Mouse (Mus musculus) kidney, embryonic 15.5 days (tissue): ENCODE results near the gene Hist2h3b. TPM values are rescaled to one million over a fixed set of nuclear protein-coding genes. Genes with fewer than 3 reads are reported as not detected.

Source experiments
- ATAC-seq: fragments of 200-750 bp; cut with Nextera tagmentation; replicated peaks from 2 replicates; pipeline ENCODE4 v1.8.0; 2017; ENCODE audit warnings: moderate TSS enrichment; ENCODE audit not compliant: low FRiP score
- H3K27ac ChIP-seq: fragments of 300-500 bp; sonication (generic); 2 replicates; pipeline ENCODE4 v1.5.1; 2015; ENCODE audit warnings: mild to moderate bottlenecking, inconsistent platforms
- H3K27me3 ChIP-seq: fragments of 300-500 bp; sonication (generic); 2 replicates; pipeline ENCODE4 v1.6.1; 2015; ENCODE audit warnings: inconsistent platforms
- H3K36me3 ChIP-seq: fragments of 300-500 bp; sonication (generic); 2 replicates; pipeline ENCODE4 v1.6.1; 2015; ENCODE audit warnings: inconsistent platforms
- H3K4me1 ChIP-seq: fragments of 300-500 bp; sonication (generic); 2 replicates; pipeline ENCODE4 v1.6.1; 2015; ENCODE audit warnings: inconsistent platforms
- H3K4me2 ChIP-seq: fragments of 300-500 bp; sonication (generic); 2 replicates; pipeline ENCODE4 v1.6.1; 2015; ENCODE audit warnings: moderate library complexity, mild to moderate bottlenecking, inconsistent platforms
- H3K4me3 ChIP-seq: fragments of 300-500 bp; sonication (generic); replicated peaks from 2 replicates; pipeline ENCODE4 v1.5.1; 2015; ENCODE audit warnings: mild to moderate bottlenecking, inconsistent platforms
- H3K9ac ChIP-seq: fragments of 300-500 bp; sonication (generic); 2 replicates; pipeline ENCODE4 v1.6.1; 2015; ENCODE audit warnings: mild to moderate bottlenecking, inconsistent platforms
- H3K9me3 ChIP-seq: fragments of 300-500 bp; sonication (generic); replicated peaks from 2 replicates; pipeline ENCODE4 v1.6.1; 2016; ENCODE audit warnings: inconsistent platforms
- WGBS: fragments of 180-500 bp; shearing (Covaris S2); methylation state at CpG from one replicate; pipeline ENCODE4 v1.1.7; 2015; ENCODE audit warnings: mixed read lengths; 5-methylcytosine and 5-hydroxymethylcytosine counted together
- polyA plus RNA-seq: library from polyadenylated mRNA; unstranded; fragments of >200 nt; fragmentation: Nextera tagmentation; extraction: Ambion mirVana; gene quantifications from 2 replicates; pipeline ENCODE4 v1.2.1, GENCODE M21; 2015

Hist2h3b gene
- polyA plus RNA-seq, 1 experiment from 2014 or later: 59.3 TPM

DNA sequence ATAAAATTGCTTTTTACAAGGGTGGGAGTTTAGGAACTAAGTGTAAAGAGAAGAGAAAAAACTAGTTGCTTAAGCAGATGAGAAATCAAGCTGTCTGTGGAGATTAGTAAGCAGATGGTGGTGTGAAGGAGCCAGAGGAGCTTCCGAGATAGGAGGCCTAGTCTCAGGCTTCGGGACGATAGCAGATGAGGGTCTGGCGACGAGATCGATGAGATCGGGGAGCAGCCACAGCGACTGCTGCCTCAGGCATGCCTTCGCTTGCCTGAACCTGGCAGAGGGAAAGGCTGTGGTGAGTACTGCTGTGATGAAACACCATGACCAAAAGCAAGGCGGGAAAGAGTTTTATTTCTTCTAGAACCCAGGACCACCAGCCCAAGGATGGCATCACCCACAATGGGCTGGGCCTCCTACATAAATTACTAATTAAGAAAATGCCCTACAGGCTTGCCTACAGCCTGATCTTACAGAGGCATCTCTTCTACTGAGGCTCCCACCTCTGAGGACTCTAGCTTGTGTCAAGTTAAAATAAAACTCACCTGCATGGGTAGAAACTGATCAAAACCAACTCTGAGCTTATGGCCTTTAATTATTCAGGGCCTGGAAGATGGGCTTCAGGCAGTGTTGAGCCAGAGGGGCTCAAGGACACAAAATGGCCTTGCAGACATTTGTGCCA lies 13.6 kb upstream of the Hist2h3b start:
- Histone ChIP-seq H3K4me1 (peaks cover 15% of the 10 kb centered on the region), H3K4me2 (no peak overlapping the region), H3K9ac (no peak overlapping the region), H3K27me3 (no peaks in the 10 kb centered on the region), H3K9me3 (no peaks in the 10 kb centered on the region), H3K27ac (no peak overlapping the region), H3K4me3 (no peak overlapping the region), H3K36me3 (no peaks in the 10 kb centered on the region)
- ATAC-seq: no peak
- 69% methylated on average over 10 of the region's 10 CpGs for WGBS

DNA sequence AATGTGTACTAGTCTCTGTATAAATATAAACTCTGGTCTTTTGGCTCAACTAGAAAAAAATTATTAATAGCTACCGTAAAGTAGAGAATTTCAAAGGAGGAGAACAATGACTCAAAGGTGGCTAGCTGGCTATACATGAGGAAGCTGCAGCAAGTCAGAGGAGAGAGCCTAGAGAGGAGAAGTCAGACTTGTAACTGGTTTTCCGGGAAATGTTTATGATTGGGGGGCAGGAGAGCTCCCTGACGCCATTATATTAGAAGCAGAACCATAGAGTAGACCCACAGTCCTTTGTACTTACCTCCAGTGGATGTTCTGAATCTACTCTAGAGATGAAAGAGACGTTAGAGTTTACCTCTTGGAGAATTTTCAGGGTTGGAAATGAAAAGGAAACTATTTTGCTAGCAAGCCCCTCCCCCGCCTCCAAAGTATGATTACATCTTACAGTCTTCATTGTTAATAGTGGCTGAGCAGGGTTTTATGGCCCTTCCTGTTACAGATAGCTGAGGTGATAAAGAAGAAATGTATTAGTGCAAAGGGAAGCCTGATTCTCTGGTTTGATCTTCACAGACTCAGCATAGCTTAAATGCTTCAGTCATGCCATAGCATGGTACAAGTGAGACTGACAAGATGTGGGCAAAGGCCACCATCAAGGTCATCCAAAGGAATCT lies 12.4 kb upstream of the Hist2h3b start:
- H3K4me3 ChIP-seq: no peak overlapping the region
- no peak overlapping the region; the same call in 1 of the 2 replicates for H3K27ac ChIP-seq
- H3K36me3 ChIP-seq: no peaks in the 10 kb centered on the region
- WGBS: 62% methylated on average over 5 of the region's 5 CpGs
- ATAC-seq: no peak
- H3K9ac ChIP-seq: no peak overlapping the region
- H3K4me2 ChIP-seq: 0 out of 2 replicates have a peak overlapping the region, but pooled peaks have one; percentile 2
- no peaks in the 10 kb centered on the region for H3K27me3 ChIP-seq
- H3K4me1 ChIP-seq: peaks cover 9% of the 10 kb centered on the region
- H3K9me3 ChIP-seq: no peaks in the 10 kb centered on the region

DNA sequence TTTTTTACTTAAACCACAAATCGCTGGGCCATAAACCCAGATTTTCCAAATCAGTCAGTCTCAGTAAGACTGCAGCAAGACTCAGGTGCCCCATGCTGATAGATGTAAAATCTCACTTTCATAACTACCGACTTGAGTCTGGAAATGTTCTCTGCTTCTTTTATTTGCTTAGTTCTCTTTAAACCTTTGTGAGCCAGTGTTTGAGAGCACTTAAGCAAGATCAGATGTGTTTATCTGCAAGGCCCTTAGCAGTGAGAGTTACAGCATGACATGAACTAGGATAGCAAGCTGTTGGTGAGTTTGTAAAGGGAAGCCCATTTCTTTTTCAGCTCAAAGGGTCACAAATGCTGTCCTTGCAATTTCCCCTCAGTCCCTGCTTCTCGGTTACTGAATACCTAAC lies 11.3 kb upstream of the Hist2h3b start:
- Histone ChIP-seq H3K9me3 (no peaks in the 10 kb centered on the region), H3K4me3 (no peak overlapping the region), H3K36me3 (no peaks in the 10 kb centered on the region), H3K27ac (no peak overlapping the region), H3K4me1 (peaks cover 19% of the 10 kb centered on the region), H3K4me2 (no peak overlapping the region), H3K9ac (no peak overlapping the region), H3K27me3 (no peaks in the 10 kb centered on the region)
- 83% methylated on average over 3 of the region's 3 CpGs for WGBS
- ATAC-seq: no peak

DNA sequence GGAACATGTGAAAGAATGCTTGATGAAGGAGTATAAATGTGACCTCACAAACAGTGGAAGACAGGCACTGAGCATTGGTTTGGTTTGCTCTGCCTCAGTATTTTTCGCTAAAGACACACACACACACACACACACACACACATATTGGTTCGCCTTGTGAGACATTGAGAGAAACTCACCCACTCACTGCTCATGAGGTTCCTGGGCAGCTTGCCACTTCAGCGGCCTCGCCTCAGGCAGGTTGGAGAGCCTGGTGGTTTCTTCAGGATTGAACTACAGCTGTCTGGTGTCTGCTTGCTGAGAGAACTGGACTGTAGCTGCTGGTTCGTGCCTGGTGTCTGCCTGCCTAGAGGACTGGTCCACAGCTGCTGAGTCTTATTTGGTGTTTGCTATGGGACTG lies 8.2 kb upstream of the Hist2h3b start:
- ATAC-seq: no peak
- 83% methylated on average over 5 of the region's 5 CpGs for WGBS
- H3K9ac ChIP-seq: no peak overlapping the region
- H3K9me3 ChIP-seq: no peaks in the 10 kb centered on the region
- no peak overlapping the region for H3K27ac ChIP-seq
- H3K27me3 ChIP-seq: no peaks in the 10 kb centered on the region
- peaks cover 35% of the 10 kb centered on the region for H3K4me1 ChIP-seq
- H3K4me3 ChIP-seq: no peak overlapping the region
- no peak overlapping the region for H3K4me2 ChIP-seq
- no peaks in the 10 kb centered on the region for H3K36me3 ChIP-seq

DNA sequence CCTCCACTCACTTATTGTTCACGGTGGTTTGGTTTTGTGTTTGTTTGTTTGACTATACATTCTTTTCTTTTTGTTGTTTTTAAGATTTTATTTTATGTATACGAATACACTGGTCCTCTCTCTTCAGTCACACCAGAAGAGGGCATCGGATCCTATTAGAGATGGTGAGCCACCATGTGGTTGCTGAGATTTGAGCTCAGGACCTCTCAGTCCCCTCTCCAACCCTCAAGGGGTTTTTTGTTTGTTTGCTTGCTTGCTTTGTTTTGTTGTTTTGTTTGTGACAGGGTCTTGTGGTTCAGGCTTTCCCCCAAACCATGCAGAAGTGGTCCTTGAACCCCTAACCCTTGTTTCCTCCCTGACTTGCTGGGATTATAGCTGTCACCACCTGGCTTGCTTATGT lies 6.8 kb upstream of the Hist2h3b start:
- 54% methylated on average over 3 of the region's 3 CpGs for WGBS
- Histone ChIP-seq H3K9ac (peak overlapping the region; percentile 71), H3K9me3 (no peaks in the 10 kb centered on the region), H3K27me3 (no peaks in the 10 kb centered on the region), H3K4me3 (peak overlapping the region; percentile 61), H3K4me2 (peak overlapping the region; percentile 81), H3K27ac (peak overlapping the region; percentile 99), H3K4me1 (peaks cover 30% of the 10 kb centered on the region), H3K36me3 (no peaks in the 10 kb centered on the region)
- ATAC-seq: no peak

DNA sequence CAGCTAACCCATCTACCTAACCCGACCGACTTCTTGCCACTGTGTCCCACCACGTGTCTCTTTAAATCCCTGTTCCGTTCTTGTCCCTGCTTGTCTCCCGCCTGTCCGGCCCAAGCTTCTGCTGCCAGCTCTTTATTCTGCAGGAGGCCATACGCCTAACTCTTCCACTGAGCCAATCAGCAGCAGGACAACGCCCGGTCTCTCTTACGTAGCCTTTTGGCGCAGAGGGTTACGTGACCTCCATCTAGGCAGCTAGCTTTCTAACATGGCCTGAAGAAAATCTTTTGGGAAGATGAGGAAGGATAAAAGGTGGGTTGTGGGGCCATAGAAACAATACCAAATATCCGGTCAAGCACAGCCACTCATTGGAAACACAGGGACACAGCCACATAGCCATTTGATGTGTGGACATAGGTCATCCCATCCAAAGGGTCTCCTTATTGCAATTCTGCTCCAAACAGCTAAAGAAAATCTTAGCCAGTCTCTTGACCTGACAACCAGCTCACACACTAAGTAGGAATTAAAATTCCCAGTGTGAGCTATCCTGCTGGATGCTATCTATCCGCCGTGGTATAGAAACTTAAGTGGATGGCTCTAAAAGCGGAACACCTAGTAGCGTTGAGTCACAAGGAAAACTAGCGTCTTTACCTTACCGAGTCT lies 6.1 kb upstream of the Hist2h3b start:
- peak overlapping the region; percentile 81 for H3K4me2 ChIP-seq
- ATAC-seq: peak; percentile 81
- H3K36me3 ChIP-seq: no peaks in the 10 kb centered on the region
- peak overlapping the region; percentile 99 for H3K27ac ChIP-seq
- peaks cover 36% of the 10 kb centered on the region for H3K4me1 ChIP-seq
- H3K9me3 ChIP-seq: no peaks in the 10 kb centered on the region
- H3K4me3 ChIP-seq: peak overlapping the region; percentile 61
- no peaks in the 10 kb centered on the region for H3K27me3 ChIP-seq
- peak overlapping the region; percentile 71 for H3K9ac ChIP-seq
- 1% methylated on average over 19 of the region's 19 CpGs for WGBS

DNA sequence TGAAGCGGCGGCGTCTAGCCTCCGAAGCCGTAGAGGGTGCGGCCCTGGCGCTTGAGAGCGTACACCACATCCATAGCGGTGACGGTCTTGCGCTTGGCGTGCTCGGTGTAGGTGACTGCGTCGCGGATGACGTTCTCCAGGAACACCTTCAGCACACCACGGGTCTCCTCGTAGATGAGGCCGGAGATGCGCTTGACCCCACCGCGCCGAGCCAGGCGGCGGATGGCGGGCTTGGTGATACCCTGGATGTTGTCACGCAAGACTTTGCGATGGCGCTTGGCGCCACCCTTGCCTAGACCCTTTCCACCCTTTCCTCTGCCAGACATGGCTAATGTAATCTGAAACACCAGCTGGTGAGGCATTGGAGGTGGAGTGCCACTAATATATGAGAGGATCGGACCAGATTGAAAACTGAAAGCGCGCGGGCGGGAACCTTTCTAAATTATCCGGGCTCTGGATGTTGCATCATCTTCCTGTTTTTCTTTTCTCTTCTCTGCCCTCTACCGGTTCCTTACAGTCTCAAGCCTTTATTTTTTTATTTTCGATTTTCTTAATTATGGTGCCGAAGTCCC lies 5.4 kb upstream of the Hist2h3b start, which contains the start of gene Hist2h4:
Gene Hist2h4, minus strand, starts transcription at position 333 of the 572 bp plus-strand sequence.
- peak within 1 kb of the TSS; percentile 99 for H3K27ac ChIP-seq
- peak; percentile 93 for ATAC-seq
- no peaks in the 10 kb centered on the region for H3K36me3 ChIP-seq
- H3K9ac ChIP-seq: peak within 1 kb of the TSS; percentile 71
- 0% methylated on average over 40 of the region's 40 CpGs for WGBS
- H3K4me2 ChIP-seq: peak within 1 kb of the TSS; percentile 81
- H3K4me1 ChIP-seq: peaks cover 42% of the 10 kb centered on the region
- no peaks in the 10 kb centered on the region for H3K9me3 ChIP-seq
- no peaks in the 10 kb centered on the region for H3K27me3 ChIP-seq
- H3K4me3 ChIP-seq: peak within 1 kb of the TSS; percentile 61

DNA sequence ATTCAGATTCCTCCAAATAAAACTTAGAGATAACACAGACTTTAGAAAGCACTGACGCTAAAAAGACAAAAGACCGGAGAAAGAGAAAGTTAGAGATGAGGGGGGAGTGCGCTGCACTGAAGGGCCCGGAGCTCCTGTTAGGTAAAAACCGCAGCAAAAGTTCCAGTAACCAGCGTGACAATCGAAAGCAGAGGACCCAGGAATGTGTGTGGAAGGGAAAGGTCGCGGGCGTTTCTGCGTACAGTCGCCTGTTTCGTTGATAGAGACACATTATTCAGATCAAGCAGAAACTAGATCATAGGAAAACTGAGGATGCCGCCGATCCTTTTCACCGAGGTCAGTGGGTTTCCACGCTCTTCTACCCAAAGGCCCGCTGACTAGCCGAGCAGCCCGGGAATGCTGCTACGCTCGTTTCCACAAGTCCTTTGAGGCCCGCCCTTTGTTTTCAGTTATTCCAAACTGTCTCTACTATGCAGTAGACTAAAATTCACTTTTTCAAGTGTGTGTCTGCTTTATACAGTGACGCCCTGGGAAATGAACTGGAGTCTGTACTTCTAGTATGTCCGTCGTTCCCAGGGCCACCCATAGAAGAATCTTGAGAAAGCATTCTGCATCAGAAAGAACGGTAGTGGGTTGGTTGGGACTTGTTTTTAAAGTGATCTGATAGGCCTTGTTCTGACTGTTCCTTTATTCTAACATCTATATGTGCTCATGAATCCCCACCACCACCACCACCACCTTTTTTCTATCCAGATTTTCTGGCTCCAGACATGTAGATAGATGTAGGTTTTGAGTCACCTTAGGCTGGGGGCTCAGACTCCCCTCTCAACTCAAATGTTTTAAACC lies 4.7 kb upstream of the Hist2h3b start:
- Histone ChIP-seq H3K27me3 (no peaks in the 10 kb centered on the region), H3K9me3 (no peaks in the 10 kb centered on the region), H3K4me3 (peak overlapping the region; percentile 61), H3K4me1 (peaks cover 44% of the 10 kb centered on the region), H3K4me2 (peak overlapping the region; percentile 81), H3K9ac (peak overlapping the region; percentile 44), H3K36me3 (no peaks in the 10 kb centered on the region), H3K27ac (peak overlapping the region; percentile 99)
- peak; percentile 24 for ATAC-seq
- WGBS: 5% methylated on average over 27 of the region's 27 CpGs

DNA sequence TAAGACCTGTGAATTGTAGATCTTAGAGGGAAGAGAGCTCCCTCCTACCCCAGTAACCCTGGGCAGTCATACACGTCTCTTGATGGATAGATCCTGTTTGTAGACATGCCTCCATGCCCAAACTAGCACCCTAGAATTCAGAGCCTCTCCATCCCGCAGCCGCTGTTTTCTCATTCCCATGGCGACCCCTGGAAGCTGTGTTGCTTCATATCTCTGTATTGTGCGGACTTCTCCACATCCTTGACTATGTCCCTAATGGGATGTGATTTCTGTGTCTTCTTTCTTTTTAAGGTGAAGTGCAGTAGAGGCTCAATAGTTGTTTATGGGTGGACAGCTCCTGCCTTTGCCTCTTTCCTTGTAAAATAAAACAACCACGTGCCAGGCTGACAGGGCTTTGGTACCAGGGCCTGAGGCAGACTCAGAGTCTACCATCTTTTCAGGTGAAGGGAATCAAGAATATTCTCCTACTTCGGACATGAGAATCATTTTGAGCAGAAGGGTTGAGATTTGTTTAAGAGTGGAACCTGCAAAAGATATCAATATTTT lies 4.0 kb upstream of the Hist2h3b start:
- peak overlapping the region; percentile 99 for H3K27ac ChIP-seq
- no peaks in the 10 kb centered on the region for H3K27me3 ChIP-seq
- peaks cover 44% of the 10 kb centered on the region for H3K4me1 ChIP-seq
- 68% methylated on average over 7 of the region's 7 CpGs for WGBS
- peak overlapping the region; percentile 61 for H3K4me3 ChIP-seq
- H3K36me3 ChIP-seq: no peaks in the 10 kb centered on the region
- ATAC-seq: no peak
- H3K9ac ChIP-seq: no peak overlapping the region; the same call in 1 of the 2 replicates
- no peaks in the 10 kb centered on the region for H3K9me3 ChIP-seq
- peak overlapping the region; percentile 81 for H3K4me2 ChIP-seq

DNA sequence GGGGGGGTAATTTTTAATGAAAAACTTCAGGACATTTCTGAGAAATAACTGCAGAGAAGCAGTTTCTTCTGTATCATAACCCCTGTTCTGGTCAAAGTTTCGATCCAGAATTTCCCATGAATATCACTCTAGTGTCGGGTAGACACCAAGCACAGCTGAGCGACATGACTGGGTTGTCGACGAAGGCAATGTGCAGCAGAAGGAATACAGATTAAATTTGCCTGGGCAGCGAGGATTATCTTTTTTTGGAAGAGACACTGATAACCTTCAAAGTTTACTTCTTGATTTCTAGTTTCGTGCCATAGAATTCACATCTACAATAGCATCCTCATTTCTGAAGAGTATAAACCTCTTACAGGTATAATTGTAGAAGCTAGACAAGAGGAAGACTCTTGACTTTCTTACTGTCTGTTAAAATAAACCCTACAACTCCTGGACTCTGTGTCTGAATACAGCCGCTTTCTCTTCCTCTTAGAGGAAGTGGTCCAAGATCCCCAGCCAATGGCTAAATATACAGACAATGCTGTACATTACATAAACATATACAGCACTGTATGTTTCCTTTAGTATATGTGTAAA lies 2.2 kb upstream of the Hist2h3b start:
- no peak for ATAC-seq
- H3K4me2 ChIP-seq: no peak overlapping the region
- no peak overlapping the region for H3K4me3 ChIP-seq
- no peaks in the 10 kb centered on the region for H3K9me3 ChIP-seq
- WGBS: 83% methylated on average over 8 of the region's 8 CpGs
- H3K36me3 ChIP-seq: no peaks in the 10 kb centered on the region
- H3K9ac ChIP-seq: no peak overlapping the region
- no peak overlapping the region for H3K27ac ChIP-seq
- H3K27me3 ChIP-seq: no peaks in the 10 kb centered on the region
- peaks cover 42% of the 10 kb centered on the region for H3K4me1 ChIP-seq

DNA sequence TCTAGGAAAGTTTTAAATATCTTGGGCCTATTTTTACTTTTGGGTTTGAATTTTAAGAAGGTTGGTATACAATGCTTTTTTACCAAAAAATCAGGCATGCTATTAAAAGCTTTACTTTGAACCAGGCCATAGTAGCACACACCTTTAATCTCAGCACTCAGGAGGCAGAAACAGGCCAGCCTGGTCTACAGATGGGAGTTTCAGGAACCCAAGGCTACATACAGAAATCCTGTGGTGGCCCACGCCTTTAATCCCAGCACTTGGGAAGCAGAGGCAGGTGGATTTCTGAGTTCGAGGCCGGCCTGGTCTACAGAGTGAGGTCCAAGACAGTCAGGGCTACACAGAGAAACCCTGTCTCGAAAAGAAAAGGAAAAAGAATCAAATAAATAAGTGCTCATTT lies 913 bp upstream of the Hist2h3b start:
- H3K4me3 ChIP-seq: no peak overlapping the region
- no peaks in the 10 kb centered on the region for H3K36me3 ChIP-seq
- WGBS: 74% methylated on average over 4 of the region's 4 CpGs
- no peak for ATAC-seq
- H3K4me2 ChIP-seq: peak overlapping the region; percentile 82
- H3K9ac ChIP-seq: no peak overlapping the region
- H3K27ac ChIP-seq: peak overlapping the region; percentile 97
- H3K4me1 ChIP-seq: peaks cover 29% of the 10 kb centered on the region
- no peaks in the 10 kb centered on the region for H3K27me3 ChIP-seq
- no peaks in the 10 kb centered on the region for H3K9me3 ChIP-seq
